Mouse (Mus musculus): ENCODE results near the gene Armcx4.

- TF ChIP-seq POLR2A (IDR thresholded peaks at IDR 0.05; ENCODE audit: insufficient read length, low read depth): no peak
- TF ChIP-seq REST (IDR thresholded peaks at IDR 0.05; ENCODE audit: insufficient read depth, insufficient read length): no peak
Observed at GRCm38 (mm10) chrX:134648031-134648692, 38.2 kb upstream of the Armcx4 start.

All from myocyte (in vitro differentiated cells).